Mouse (Mus musculus): ENCODE measurements around the gene Arhgap24. TPM values are rescaled to one million over a fixed set of nuclear protein-coding genes. Genes with fewer than 3 reads are reported as not detected.

Gene Arhgap24
- polyA plus RNA-seq, 1 experiment from 2014 or later: 8.3 TPM

- Histone ChIP-seq H3K9ac (no peak overlapping the region), H3K4me3 (no peak overlapping the region), H3K27ac (replicated peaks) (no peak overlapping the region), H3K4me1 (replicated peaks) (no peaks in the 10 kb centered on the region), H3K4me2 (no peak overlapping the region), H3K27me3 (no peaks in the 10 kb centered on the region), H3K9me3 (no peaks in the 10 kb centered on the region), H3K36me3 (no peaks in the 10 kb centered on the region)
- no peak for ATAC-seq (ENCODE audit: low read depth)
- WGBS: 79% methylated on average over 1 of the region's 1 CpGs
Observed at GRCm38 (mm10) chr5:102552533-102552932, 71.3 kb downstream of the Arhgap24 start.

GRCm38 (mm10) chr5:102555958-102556357 lies 74.8 kb downstream of the Arhgap24 start:
- Histone ChIP-seq H3K27me3 (no peaks in the 10 kb centered on the region), H3K36me3 (no peaks in the 10 kb centered on the region), H3K4me2 (no peak overlapping the region), H3K27ac (replicated peaks) (no peak overlapping the region), H3K9me3 (no peaks in the 10 kb centered on the region), H3K4me3 (no peak overlapping the region), H3K4me1 (replicated peaks) (peaks cover 5% of the 10 kb centered on the region), H3K9ac (no peak overlapping the region)
- WGBS: 92% methylated on average over 4 of the region's 4 CpGs
- ATAC-seq (ENCODE audit: low read depth): no peak

- Histone ChIP-seq H3K27me3 (no peaks in the 10 kb centered on the region), H3K27ac (replicated peaks) (no peak overlapping the region), H3K36me3 (no peaks in the 10 kb centered on the region), H3K4me1 (replicated peaks) (peaks cover 5% of the 10 kb centered on the region), H3K9ac (no peak overlapping the region), H3K4me2 (no peak overlapping the region), H3K4me3 (no peak overlapping the region), H3K9me3 (no peaks in the 10 kb centered on the region)
- 68% methylated on average over 6 of the region's 6 CpGs for WGBS
- no peak for ATAC-seq (ENCODE audit: low read depth)
Observed at GRCm38 (mm10) chr5:102560270-102560669, 79.1 kb downstream of the Arhgap24 start.

GRCm38 (mm10) chr5:102563971-102564370 lies 82.8 kb downstream of the Arhgap24 start:
- Histone ChIP-seq H3K27me3 (no peaks in the 10 kb centered on the region), H3K27ac (replicated peaks) (no peak overlapping the region), H3K4me2 (no peak overlapping the region), H3K9me3 (no peaks in the 10 kb centered on the region), H3K9ac (no peak overlapping the region), H3K4me3 (no peak overlapping the region), H3K4me1 (replicated peaks) (peaks cover 5% of the 10 kb centered on the region), H3K36me3 (no peaks in the 10 kb centered on the region)
- 75% methylated on average over 4 of the region's 4 CpGs for WGBS
- no peak for ATAC-seq (ENCODE audit: low read depth)

GRCm38 (mm10) chr5:102568764-102569163 lies 87.6 kb downstream of the Arhgap24 start:
- WGBS: 77% methylated on average over 5 of the region's 5 CpGs
- Histone ChIP-seq H3K9me3 (no peaks in the 10 kb centered on the region), H3K4me3 (no peak overlapping the region), H3K9ac (no peak overlapping the region), H3K4me1 (replicated peaks) (0 out of 2 replicates have a peak, but pooled peaks cover 3% of the 10 kb centered on the region), H3K27me3 (no peaks in the 10 kb centered on the region), H3K4me2 (no peak overlapping the region), H3K36me3 (no peaks in the 10 kb centered on the region), H3K27ac (replicated peaks) (no peak overlapping the region)
- ATAC-seq (ENCODE audit: low read depth): no peak

- 91% methylated on average over 2 of the region's 2 CpGs for WGBS
- H3K36me3 ChIP-seq: no peaks in the 10 kb centered on the region
- no peaks in the 10 kb centered on the region for H3K27me3 ChIP-seq
- no peak overlapping the region for H3K4me2 ChIP-seq
- H3K4me3 ChIP-seq: no peak overlapping the region
- H3K4me1 ChIP-seq (replicated peaks): 0 out of 2 replicates have a peak, but pooled peaks cover 3% of the 10 kb centered on the region
- H3K9me3 ChIP-seq: no peaks in the 10 kb centered on the region
- H3K9ac ChIP-seq: no peak overlapping the region
- H3K27ac ChIP-seq (replicated peaks): no peak overlapping the region
- no peak for ATAC-seq (ENCODE audit: low read depth)
Observed at GRCm38 (mm10) chr5:102571445-102571844, 90.3 kb downstream of the Arhgap24 start.

- ATAC-seq (ENCODE audit: low read depth): no peak
- no peaks in the 10 kb centered on the region for H3K4me1 ChIP-seq (replicated peaks)
- no peak overlapping the region for H3K4me2 ChIP-seq
- no peaks in the 10 kb centered on the region for H3K27me3 ChIP-seq
- no peaks in the 10 kb centered on the region for H3K9me3 ChIP-seq
- H3K36me3 ChIP-seq: no peaks in the 10 kb centered on the region
- H3K9ac ChIP-seq: no peak overlapping the region
- 97% methylated on average over 3 of the region's 3 CpGs for WGBS
- no peak overlapping the region for H3K4me3 ChIP-seq
- H3K27ac ChIP-seq (replicated peaks): no peak overlapping the region
Observed at GRCm38 (mm10) chr5:102576750-102577149, 95.6 kb downstream of the Arhgap24 start.

GRCm38 (mm10) chr5:102577729-102578128 lies 96.5 kb downstream of the Arhgap24 start:
- no peak for ATAC-seq (ENCODE audit: low read depth)
- 60% methylated on average over 3 of the region's 3 CpGs for WGBS
- H3K27me3 ChIP-seq: no peaks in the 10 kb centered on the region
- H3K36me3 ChIP-seq: no peaks in the 10 kb centered on the region
- no peak overlapping the region for H3K4me3 ChIP-seq
- no peaks in the 10 kb centered on the region for H3K4me1 ChIP-seq (replicated peaks)
- H3K27ac ChIP-seq (replicated peaks): no peak overlapping the region
- H3K4me2 ChIP-seq: no peak overlapping the region
- no peak overlapping the region for H3K9ac ChIP-seq
- H3K9me3 ChIP-seq: no peaks in the 10 kb centered on the region

- Histone ChIP-seq H3K27ac (replicated peaks) (no peak overlapping the region), H3K4me3 (no peak overlapping the region), H3K4me2 (no peak overlapping the region), H3K9me3 (no peaks in the 10 kb centered on the region), H3K4me1 (replicated peaks) (no peaks in the 10 kb centered on the region), H3K9ac (no peak overlapping the region), H3K36me3 (no peaks in the 10 kb centered on the region), H3K27me3 (no peaks in the 10 kb centered on the region)
- no peak for ATAC-seq (ENCODE audit: low read depth)
- WGBS: 69% methylated on average over 8 of the region's 8 CpGs
Observed at GRCm38 (mm10) chr5:102578431-102578830, 97.2 kb downstream of the Arhgap24 start.

- no peaks in the 10 kb centered on the region for H3K36me3 ChIP-seq
- no peaks in the 10 kb centered on the region; the same call in none of the 2 replicates for H3K9me3 ChIP-seq
- no peak overlapping the region for H3K4me2 ChIP-seq
- H3K4me1 ChIP-seq (replicated peaks): no peaks in the 10 kb centered on the region
- 75% methylated on average over 6 of the region's 6 CpGs for WGBS
- no peak overlapping the region for H3K4me3 ChIP-seq
- H3K27me3 ChIP-seq: no peaks in the 10 kb centered on the region
- ATAC-seq (ENCODE audit: low read depth): no peak
- no peak overlapping the region for H3K9ac ChIP-seq
- H3K27ac ChIP-seq (replicated peaks): no peak overlapping the region
Observed at GRCm38 (mm10) chr5:102582864-102583410, 101.7 kb downstream of the Arhgap24 start.

- Histone ChIP-seq H3K4me1 (replicated peaks) (no peaks in the 10 kb centered on the region), H3K9me3 (no peaks in the 10 kb centered on the region; the same call in 1 of the 2 replicates), H3K9ac (no peak overlapping the region), H3K27me3 (no peaks in the 10 kb centered on the region), H3K4me3 (no peak overlapping the region), H3K27ac (replicated peaks) (no peak overlapping the region), H3K36me3 (no peaks in the 10 kb centered on the region), H3K4me2 (no peak overlapping the region)
- WGBS: 83% methylated on average over 1 of the region's 1 CpGs
- ATAC-seq (ENCODE audit: low read depth): no peak
Observed at GRCm38 (mm10) chr5:102591422-102591821, 110.2 kb downstream of the Arhgap24 start.

GRCm38 (mm10) chr5:102593058-102593457 lies 111.9 kb downstream of the Arhgap24 start:
- no peak overlapping the region for H3K4me3 ChIP-seq
- H3K27me3 ChIP-seq: no peaks in the 10 kb centered on the region
- no peak overlapping the region for H3K9ac ChIP-seq
- no peak overlapping the region for H3K27ac ChIP-seq (replicated peaks)
- 36% methylated on average over 2 of the region's 2 CpGs for WGBS
- H3K4me2 ChIP-seq: no peak overlapping the region
- H3K36me3 ChIP-seq: no peaks in the 10 kb centered on the region
- H3K9me3 ChIP-seq: no peaks in the 10 kb centered on the region
- peak; percentile 80; the same call in 1 of the 2 replicates for ATAC-seq (ENCODE audit: low read depth)
- H3K4me1 ChIP-seq (replicated peaks): no peaks in the 10 kb centered on the region

GRCm38 (mm10) chr5:102599102-102599501 lies 117.9 kb downstream of the Arhgap24 start:
- Histone ChIP-seq H3K27me3 (no peaks in the 10 kb centered on the region), H3K4me3 (no peak overlapping the region), H3K4me1 (replicated peaks) (no peaks in the 10 kb centered on the region), H3K9ac (no peak overlapping the region), H3K36me3 (no peaks in the 10 kb centered on the region), H3K27ac (replicated peaks) (no peak overlapping the region), H3K9me3 (no peaks in the 10 kb centered on the region), H3K4me2 (no peak overlapping the region)
- ATAC-seq (ENCODE audit: low read depth): no peak
- WGBS: 90% methylated on average over 1 of the region's 1 CpGs

All from neural tube, embryonic 13.5 days (tissue).